Mouse (Mus musculus) liver, postnatal 0 days (tissue): Measurements from ENCODE around the gene Gspt1.

ENCODE experiments used
- CTCF ChIP-seq: sonication (generic); IDR thresholded peaks from 2 replicates; pipeline ENCODE4 v1.5.1; 2016; ENCODE audit warnings: antibody characterized with exemption, low read depth
- EP300 ChIP-seq: IDR thresholded peaks from 2 replicates; pipeline ENCODE4 v1.6.1; 2016; ENCODE audit warnings: antibody characterized with exemption, low read depth, mild to moderate bottlenecking

DNA sequence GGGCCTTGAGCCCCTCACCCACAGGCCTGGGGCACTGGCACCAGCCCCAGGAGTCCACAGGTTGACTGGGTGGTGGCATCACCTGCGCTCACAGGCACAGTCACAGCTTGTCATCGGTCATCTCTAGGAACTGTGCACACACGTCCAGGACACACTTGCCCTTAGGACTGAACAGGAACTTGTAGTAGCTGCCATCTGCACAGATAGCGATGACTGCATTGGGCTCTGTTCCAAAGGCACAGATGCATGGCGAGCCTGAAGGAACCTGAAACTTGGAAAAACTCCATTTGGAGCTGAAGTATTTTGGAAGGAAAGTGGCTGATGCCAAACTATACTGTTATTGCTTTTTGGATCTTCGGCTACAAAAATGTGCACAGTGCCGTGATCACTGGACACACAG is 64.0 kb downstream of the Gspt1 start:
- TF ChIP-seq EP300 (no peak), CTCF (no peak)
